In the genomic region with DNA sequence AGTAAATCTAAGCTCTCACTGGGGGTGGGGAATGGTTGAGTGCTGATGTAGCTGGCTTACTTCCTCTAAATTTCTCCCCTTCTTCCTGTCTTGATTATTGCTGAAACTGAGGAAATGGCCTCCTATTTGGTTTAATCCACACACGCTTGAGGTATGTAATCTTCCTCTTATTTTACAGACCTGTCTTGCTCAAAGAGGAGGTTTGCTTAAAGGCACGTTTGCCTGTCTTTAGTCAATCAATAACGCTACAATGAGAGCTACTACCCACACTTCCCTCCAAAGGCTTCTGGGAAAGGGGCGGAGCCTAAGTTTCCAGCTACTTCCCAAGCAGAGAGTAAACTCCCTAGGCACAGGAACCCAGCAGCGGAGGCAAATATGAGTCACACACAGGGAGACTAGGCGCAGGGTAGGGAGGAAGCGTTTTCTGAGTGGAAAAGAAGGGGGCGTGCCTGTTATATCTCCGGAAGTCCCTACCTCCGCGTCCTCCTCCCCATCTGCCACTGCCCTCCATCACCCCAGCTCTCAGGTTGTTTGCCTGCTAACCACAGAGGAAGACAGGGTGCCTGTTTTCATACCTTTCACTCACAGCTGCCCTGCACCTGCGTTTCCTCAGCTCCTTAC, we compare ENCODE assay signal across 9 mouse cellular contexts. TPM values are rescaled to one million over a fixed set of nuclear protein-coding genes. Genes with fewer than 3 reads are reported as not detected.
DNase-seq lines count a peak whose midpoint lies in the region; ATAC-seq and TF ChIP-seq lines count a peak whose summit lies in the region.
"Had no signal": no experiment of that assay in that cellular context is flagged by ENCODE, and none has a peak within 500 bp of the region (broad histone marks: within the 10 kb centered on the region; RNA-seq: fewer than 3 reads in every experiment).

No protein-coding gene starts in this region.

- H3K4me1 ChIP-seq in spleen, adult 2 months (ENCODE audit: control insufficient read depth, insufficient read depth, insufficient read length) = peaks cover 67% of the 10 kb centered on the region

- H3K4me3 ChIP-seq in spleen, adult 2 months (ENCODE audit: extremely low read depth, insufficient read depth, insufficient read length) = peak overlapping the region; percentile 16; the same call in 1 of the 2 replicates

- peak; percentile 9; the same call in 1 of the 2 replicates for TF ChIP-seq POLR2A in spleen, adult 2 months (IDR thresholded peaks at IDR 0.05; ENCODE audit: low read depth, low read length)

- WGBS in spleen, adult 2 months = 4% methylated on average over 12 of the region's 12 CpGs

- peak overlapping the region; percentile 88 for H3K27ac ChIP-seq in spleen, adult 2 months (ENCODE audit: insufficient read depth, low read length)

- peak in 1 of 2 experiments; percentile 81 for DNase-seq in spleen, adult 2 months (ENCODE audit: low read depth in 1 of 2, low spot score in 2 of 2)
- no peak for DNase-seq in spleen, adult 12 weeks (ENCODE audit: low spot score)
- peak; percentile 57 for DNase-seq in gastrocnemius, postnatal 25 days
- peak; percentile 79 for DNase-seq in kidney, postnatal 14 days
- DNase-seq in cerebellum, adult 9-11 months = no peak
- no peak for DNase-seq in layer of hippocampus, postnatal 25 days (ENCODE audit: extremely low spot score in 1 of 2, low spot score in 1 of 2)
- DNase-seq in layer of hippocampus, adult 9-10 months (ENCODE audit: low spot score) = no peak

- peak; percentile 65 for ATAC-seq in megakaryocyte progenitor cell, adult 5-6 weeks (replicated peaks; ENCODE audit: poor library complexity)

- peaks cover 17% of the 10 kb centered on the region for H3K36me3 ChIP-seq in spleen, adult 2 months (ENCODE audit: control insufficient read depth, insufficient read depth, low read length)

- H3K27me3 ChIP-seq in spleen, adult 2 months (ENCODE audit: control insufficient read depth, insufficient read depth, low read length) = no peaks in the 10 kb centered on the region

- TF ChIP-seq CTCF in spleen, adult 2 months (IDR thresholded peaks at IDR 0.05; ENCODE audit: extremely low read depth, insufficient read depth, insufficient read length, insufficient replicate concordance) = no peak

RNA-seq across cellular contexts. Expression of a gene that starts 32.6 kb away (rescaled TPM):
- polyA plus RNA-seq in spleen, adult 2 months (2012; rRNA removed) = 42.2 and 50.3 TPM in 2 replicates
- 10 to 100 TPM; 33.6 to 40.7 TPM for total RNA-seq in gastrocnemius, postnatal 25 days (2021)
- 4.3 and 4.5 TPM in 2 replicates for total RNA-seq in megakaryocyte progenitor cell, adult 5-6 weeks (2015)
- total RNA-seq in megakaryocyte progenitor cell, adult 5-6 weeks (2017) = 1.6 and 1.8 TPM in 2 replicates
- 10 to 100 TPM; 59.2 to 78.1 TPM for total RNA-seq in layer of hippocampus, postnatal 25 days (2021)

RNA-seq across cellular contexts. Expression of a gene that starts 46.4 kb away (rescaled TPM):
- 133 and 154 TPM in 2 replicates for polyA plus RNA-seq in spleen, adult 2 months (2012; rRNA removed)
- not detected for total RNA-seq in gastrocnemius, postnatal 25 days (2021)
- total RNA-seq in megakaryocyte progenitor cell, adult 5-6 weeks (2015) = not detected in 2 replicates
- total RNA-seq in megakaryocyte progenitor cell, adult 5-6 weeks (2017) = not detected in 2 replicates
- total RNA-seq in layer of hippocampus, postnatal 25 days (2021) = not detected
- polyA plus RNA-seq: neural tube, embryonic 11.5 days had no signal

Comparison
In these comparisons a context has a peak if more than half of its experiments do, and no peak if none do; other contexts are left out.
1. DNase-seq: peak in gastrocnemius, postnatal 25 days (single experiment) and kidney, postnatal 14 days (single experiment); none in spleen, adult 12 weeks (single experiment), cerebellum, adult 9-11 months (single experiment), layer of hippocampus, postnatal 25 days (0 of 2) and layer of hippocampus, adult 9-10 months (single experiment).
2. RNA of a gene that starts 32.6 kb away (total RNA-seq): 59.2 to 78.1 TPM in layer of hippocampus, postnatal 25 days and 33.6 to 40.7 TPM in gastrocnemius, postnatal 25 days; 1.6 to 4.5 TPM in megakaryocyte progenitor cell, adult 5-6 weeks; every median in the first group is over 4 times any median in the second.